Mouse (Mus musculus) left cerebral cortex, postnatal 14 days (tissue): ENCODE measurements around the gene Myct1. TPM values are rescaled to one million over a fixed set of nuclear protein-coding genes. Genes with fewer than 3 reads are reported as not detected.

Experiments
- DNase-seq, 2 experiments: peaks; one replicate each; pipeline ENCODE4 v3.0.0; 2021 to 2022; ENCODE audit warnings: low spot score in 2 of 2, mixed read lengths in 1 of 2
- intact Hi-C: fragments of 180-260 bp; cut with DNase I; formaldehyde crosslinking; loops from one replicate; pipeline ENCODE4 v1.15.1; 2025
- total RNA-seq, 2 experiments: library from RNA; stranded (reverse); gene quantifications; 2 replicates each; pipeline ENCODE4 v1.2.3; 2021

The Myct1 gene
- total RNA-seq, 2 experiments from 2014 or later: 0.59 to 1.1 TPM

DNA sequence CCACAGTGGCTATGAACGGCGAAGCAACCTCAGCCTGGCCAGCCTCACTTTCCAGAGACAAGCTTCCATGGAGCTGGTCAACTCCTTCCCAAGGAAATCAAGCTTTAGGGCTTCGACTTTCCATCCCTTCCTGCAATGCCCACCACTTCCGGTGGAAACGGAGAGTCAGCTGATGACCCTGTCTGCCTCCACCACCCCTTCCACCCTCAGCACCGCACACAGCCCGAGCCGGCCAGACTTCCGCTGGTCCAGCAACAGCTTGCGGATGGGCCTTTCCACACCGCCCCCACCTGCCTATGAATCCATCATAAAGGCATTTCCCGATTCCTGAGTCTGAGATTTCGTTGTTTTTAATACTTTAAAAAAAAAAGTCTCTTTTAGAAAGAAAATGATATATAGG lies 10.8 kb downstream of the Myct1 start:
- DNase-seq: no peak
- intact Hi-C loops: loop anchor here (5.0 kb wide), 1 partner anchor 33 kb away; the partner anchor contains the start of gene Vip

GRCm38 (mm10) chr10:5608874-5609273 lies 15.3 kb downstream of the Myct1 start:
- DNase-seq: no peak
- intact Hi-C loops: no loop called here

GRCm38 (mm10) chr10:5615186-5616040 lies 21.8 kb downstream of the Myct1 start:
- no peak for DNase-seq
- intact Hi-C loops: no loop called here

GRCm38 (mm10) chr10:5626268-5626667 lies 32.7 kb downstream of the Myct1 start:
- intact Hi-C loops: no loop called here
- no peak for DNase-seq

DNA sequence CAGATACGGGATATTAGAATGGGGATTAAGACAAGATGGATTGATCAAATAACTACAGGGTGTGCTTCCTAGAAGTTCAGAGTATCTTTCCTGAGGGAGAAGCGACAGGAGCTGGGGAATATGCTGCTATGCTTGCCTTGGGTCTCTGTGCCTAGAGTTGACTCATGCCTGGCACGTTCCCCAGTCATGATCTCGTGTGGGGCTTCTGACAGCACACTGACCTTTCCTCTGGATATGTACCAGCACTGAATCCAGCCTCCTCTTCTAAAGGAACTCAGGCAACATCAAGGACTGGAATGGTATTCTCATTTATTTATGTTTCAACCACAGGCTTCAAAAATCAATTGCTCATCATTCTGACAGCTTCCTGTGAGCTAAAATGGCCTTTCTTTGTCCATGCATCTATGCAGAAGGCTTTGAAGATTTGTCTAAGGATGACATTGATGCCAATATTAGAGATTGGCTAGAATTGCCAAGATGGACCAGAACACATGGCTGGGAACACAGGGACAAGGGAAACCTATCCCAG lies 40.2 kb downstream of the Myct1 start:
- intact Hi-C loops: no loop called here
- peak in 1 of 2 experiments; percentile 6 for DNase-seq

GRCm38 (mm10) chr10:5634336-5634735 lies 40.8 kb downstream of the Myct1 start:
- intact Hi-C loops: no loop called here
- peak; percentile 70 to 72 for DNase-seq

DNA sequence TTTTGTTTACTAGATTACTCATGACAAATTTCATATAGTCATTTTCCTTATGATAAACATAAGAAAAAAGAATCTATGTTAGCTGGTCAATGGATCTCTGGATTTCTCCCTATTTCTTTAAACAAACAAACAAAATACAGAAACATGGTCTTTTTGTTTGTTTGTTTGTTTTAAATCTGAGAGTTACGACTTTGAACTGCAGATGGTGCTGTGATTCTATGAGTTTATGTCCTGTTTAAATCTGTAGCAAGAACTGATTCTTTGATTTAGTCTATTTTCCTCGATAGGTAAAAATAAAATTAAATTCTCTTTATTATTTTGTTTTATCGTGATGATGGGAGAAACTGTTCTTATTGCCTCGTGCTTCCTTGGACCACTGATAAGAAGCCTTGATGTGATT lies 43.7 kb downstream of the Myct1 start:
- DNase-seq: no peak
- intact Hi-C loops: loop anchor here (2.0 to 5.0 kb wide), 2 partner anchors 35 to 149 kb away; no protein-coding TSS in a partner anchor

DNA sequence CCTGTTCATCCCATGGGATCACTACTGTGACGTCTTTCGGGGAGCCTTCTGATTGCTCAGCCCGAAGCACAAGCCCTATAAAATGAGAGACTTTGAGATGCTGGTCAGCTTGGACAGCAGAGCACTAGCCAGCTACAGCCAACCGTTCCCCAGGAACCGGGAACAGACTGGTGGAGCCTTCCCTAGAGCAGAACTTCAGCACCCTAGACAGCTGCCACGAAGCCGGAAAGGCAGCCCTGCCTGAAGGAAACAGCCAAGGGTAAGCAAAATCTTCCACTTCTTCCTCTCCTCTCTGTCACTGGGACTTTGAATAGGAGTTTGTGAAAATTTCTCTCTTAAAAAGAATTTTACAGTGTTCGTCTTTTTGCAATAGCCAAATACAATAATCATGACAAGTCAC lies 45.5 kb downstream of the Myct1 start, which contains the start of gene Vip:
Gene Vip (plus strand): TSS at position 107 of the 400 bp plus-strand sequence.
- intact Hi-C loops: loop anchor here (5.0 kb wide), 1 partner anchor 37 kb away; no protein-coding TSS in a partner anchor
- no peak for DNase-seq

Other genes with a start within 250 kb of the Myct1 start
- 100 to 1,000 TPM; 247 to 308 TPM for gene Syne1, start 42.3 kb upstream of the Myct1 start, total RNA-seq
- gene Vip, start 45.4 kb downstream of the Myct1 start, total RNA-seq: 10 to 100 TPM; 41.3 to 50.5 TPM
- 1 to 10 TPM; 1.0 to 1.5 TPM for gene Fbxo5, start 211.8 kb downstream of the Myct1 start, total RNA-seq
- 10 to 100 TPM; 10.2 to 12.4 TPM for gene Mtrf1l, start 230.1 kb downstream of the Myct1 start, total RNA-seq